Mouse (Mus musculus): ENCODE measurements around the gene Dmwd.

- TF ChIP-seq CTCF (IDR thresholded peaks at IDR 0.05; ENCODE audit: extremely low read depth, insufficient read depth, insufficient read length, insufficient replicate concordance) (peak; percentile 57; the same call in 1 of the 2 replicates), POLR2A (IDR thresholded peaks at IDR 0.05; ENCODE audit: low read depth, low read length) (no peak)
Measured at GRCm38 (mm10) chr7:19029084-19029653, 46.9 kb upstream of the Dmwd start.

Data from spleen, adult 2 months (tissue).